Mouse (Mus musculus) heart, adult 2 months (tissue): ENCODE data around the gene Sell. TPM values are rescaled to one million over a fixed set of nuclear protein-coding genes. Genes with fewer than 3 reads are reported as not detected.

Source experiments
- DNase-seq, 2 experiments: peaks; one replicate each; pipeline ENCODE4 v3.0.0; 2021
- H3K27ac ChIP-seq: fragments of 200-600 bp; 2 replicates; pipeline ENCODE4 v1.8.1; 2022
- H3K27me3 ChIP-seq: fragments of 200-500 bp; 2 replicates; pipeline ENCODE4 v1.6.1; 2012; ENCODE audit warnings: mild to moderate bottlenecking, low read length, inconsistent platforms, mixed read lengths; ENCODE audit not compliant: control insufficient read depth, insufficient read depth
- H3K36me3 ChIP-seq: fragments of 200-500 bp; 2 replicates; pipeline ENCODE4 v1.6.1; 2012; ENCODE audit warnings: low read length, inconsistent platforms; ENCODE audit not compliant: control insufficient read depth, insufficient read depth
- H3K4me1 ChIP-seq: fragments of 200-500 bp; 2 replicates; pipeline ENCODE4 v1.6.1; 2011; ENCODE audit warnings: low read length; ENCODE audit not compliant: control insufficient read depth, insufficient read depth
- H3K4me3 ChIP-seq: fragments of 200-600 bp; 2 replicates; pipeline ENCODE4 v1.8.1; 2022
- H3K79me2 ChIP-seq: fragments of 200-500 bp; replicated peaks from 2 replicates; pipeline ENCODE4 v1.6.1; 2012; ENCODE audit warnings: mild to moderate bottlenecking, inconsistent platforms, low read length, moderate library complexity, mixed read lengths; ENCODE audit not compliant: control insufficient read depth, insufficient read depth
- H3K9ac ChIP-seq: fragments of 200-500 bp; 2 replicates; pipeline ENCODE4 v1.6.1; 2012; ENCODE audit warnings: low read depth, mild to moderate bottlenecking, control low read depth, inconsistent platforms, low read length, mixed read lengths
- CTCF ChIP-seq: fragments of 200-600 bp; IDR thresholded peaks from 2 replicates; pipeline ENCODE4 v1.8.1; 2022; ENCODE audit warnings: antibody characterized with exemption, mild to moderate bottlenecking, moderate library complexity
- EP300 ChIP-seq: fragments of 200-500 bp; IDR thresholded peaks from 2 replicates; pipeline ENCODE4 v1.6.1; 2011; ENCODE audit warnings: low read depth, low read length, control low read depth; ENCODE audit not compliant: insufficient read depth
- POLR2A ChIP-seq: fragments of 200-500 bp; IDR thresholded peaks from 2 replicates; pipeline ENCODE4 v1.6.1; 2011; ENCODE audit warnings: mild to moderate bottlenecking, low read depth, low read length, control low read depth; ENCODE audit not compliant: insufficient read depth
- WGBS: fragments of 180-500 bp; shearing (Covaris S2); methylation state at CpG from one replicate; pipeline ENCODE4 v1.1.7; 2018; 5-methylcytosine and 5-hydroxymethylcytosine counted together
- intact Hi-C: fragments of 180-260 bp; cut with DNase I; formaldehyde crosslinking; loops from one replicate; pipeline ENCODE4 v1.15.1; 2025
- polyA plus RNA-seq: library from polyadenylated mRNA; depleted of rRNA; stranded (reverse); fragments of >200 nt; gene quantifications from 2 replicates; pipeline ENCODE4 v1.2.3, GENCODE M21; 2012; rRNA removed
- total RNA-seq, 2 experiments: library from RNA; stranded (reverse); gene quantifications; 2 replicates each; pipeline ENCODE4 v1.2.3; 2021

The Sell gene
- total and polyA plus RNA-seq, 3 experiments: 1.9 to 2.7 (median 2.0) TPM

DNA sequence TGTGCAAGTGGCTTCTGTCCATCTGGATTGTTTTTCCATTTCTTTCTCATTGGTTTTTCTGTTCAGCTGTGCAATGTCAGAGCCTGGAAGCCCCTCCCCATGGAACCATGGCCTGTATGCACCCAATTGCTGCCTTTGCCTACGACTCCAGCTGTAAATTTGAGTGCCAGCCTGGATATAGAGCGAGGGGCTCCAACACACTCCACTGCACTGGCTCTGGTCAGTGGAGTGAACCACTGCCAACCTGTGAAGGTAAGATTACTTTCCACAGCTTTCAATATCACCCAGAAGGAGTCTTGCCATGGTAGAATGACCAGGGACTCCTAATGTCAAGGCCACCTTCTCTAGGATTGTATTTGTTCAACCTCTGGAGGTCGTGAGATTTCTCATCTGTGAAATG is 68.2 kb downstream of the Sell start:
- Histone ChIP-seq H3K9ac (no peak overlapping the region), H3K27ac (no peak overlapping the region), H3K4me1 (no peaks in the 10 kb centered on the region), H3K36me3 (no peaks in the 10 kb centered on the region), H3K79me2 (no peaks in the 10 kb centered on the region), H3K4me3 (no peak overlapping the region), H3K27me3 (no peaks in the 10 kb centered on the region)
- intact Hi-C loops: loop anchor here (10.0 kb wide), 1 partner anchor 295 kb away; no protein-coding TSS in a partner anchor
- TF ChIP-seq POLR2A: no peak
- no peak for TF ChIP-seq EP300
- TF ChIP-seq CTCF: no peak
- WGBS: 72% methylated on average over 3 of the region's 3 CpGs
- no peak for DNase-seq

DNA sequence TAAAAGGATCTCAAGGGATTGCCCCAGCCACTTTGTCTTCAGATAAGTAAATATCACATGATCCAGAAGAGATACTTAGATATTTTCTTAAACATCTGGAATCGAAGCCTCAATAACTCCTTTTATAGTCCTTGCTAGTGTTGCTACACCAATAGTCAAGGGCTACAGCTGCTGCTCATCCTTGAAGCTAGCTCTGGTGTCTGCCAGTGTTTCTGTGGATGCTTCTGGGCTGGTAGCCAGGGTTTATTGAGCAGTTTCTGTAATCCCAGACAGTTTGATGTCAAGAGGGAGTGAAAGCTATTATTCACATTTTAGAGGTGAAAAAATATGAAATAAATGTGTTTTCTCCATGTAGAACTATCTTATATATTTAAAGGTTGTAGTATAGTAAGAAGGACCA is 70.8 kb downstream of the Sell start:
- 57% methylated on average over 1 of the region's 1 CpGs for WGBS

More for the DNA sequence above, 70.8 kb downstream of the Sell start:
- Histone ChIP-seq H3K36me3 (no peaks in the 10 kb centered on the region), H3K79me2 (no peaks in the 10 kb centered on the region), H3K27ac (no peak overlapping the region), H3K27me3 (no peaks in the 10 kb centered on the region), H3K4me1 (no peaks in the 10 kb centered on the region; the same call in 1 of the 2 replicates), H3K4me3 (no peak overlapping the region), H3K9ac (no peak overlapping the region)
- intact Hi-C loops: loop anchor here (10.0 kb wide), 1 partner anchor 298 kb away; no protein-coding TSS in a partner anchor
- TF ChIP-seq EP300: no peak
- no peak for TF ChIP-seq POLR2A
- no peak for TF ChIP-seq CTCF
- no peak for DNase-seq

Other genes starting within 250 kb of the Sell start
- 1 to 10 TPM; 4.3 to 5.3 TPM for gene Scyl3, start 132.9 kb upstream of the Sell start, total RNA-seq
- 3.4 and 6.0 TPM in 2 replicates for gene Scyl3, start 132.9 kb upstream of the Sell start, polyA plus RNA-seq
- gene BC055324, start 67.2 kb upstream of the Sell start, total RNA-seq: under 1 TPM; 0.73 to 0.93 TPM
- 0.53 and 0.91 TPM in 2 replicates for gene BC055324, start 67.2 kb upstream of the Sell start, polyA plus RNA-seq
- gene Mettl18, start 67.1 kb upstream of the Sell start, total RNA-seq: 1 to 10 TPM; 3.7 to 4.3 TPM
- gene Mettl18, start 67.1 kb upstream of the Sell start, polyA plus RNA-seq: 1.1 and 1.6 TPM in 2 replicates
- under 1 TPM; 0.23 to 0.70 TPM for gene Sele, start 13.7 kb upstream of the Sell start, total RNA-seq
- 0.70 and 1.2 TPM in 2 replicates for gene Sele, start 13.7 kb upstream of the Sell start, polyA plus RNA-seq
- 1 to 10 TPM; 1.8 to 3.6 TPM for gene Selp, start 53.3 kb downstream of the Sell start, total RNA-seq
- 1.7 and 1.8 TPM in 2 replicates for gene Selp, start 53.3 kb downstream of the Sell start, polyA plus RNA-seq
- 1 to 10 TPM; 1.5 to 5.0 TPM for gene F5, start 89.9 kb downstream of the Sell start, total RNA-seq
- gene F5, start 89.9 kb downstream of the Sell start, polyA plus RNA-seq: 0.47 and 0.70 TPM in 2 replicates
- 1 to 10 TPM; 5.0 to 7.8 TPM for gene Slc19a2, start 187.1 kb downstream of the Sell start, total RNA-seq
- 7.6 and 14.6 TPM in 2 replicates for gene Slc19a2, start 187.1 kb downstream of the Sell start, polyA plus RNA-seq
- 1 to 10 TPM; 8.6 to 9.2 TPM for gene Ccdc181, start 213.6 kb downstream of the Sell start, total RNA-seq
- gene Ccdc181, start 213.6 kb downstream of the Sell start, polyA plus RNA-seq: 2.7 TPM in 2 replicates
- 1 to 10 TPM; 3.6 to 3.7 TPM for gene Nme7, start 242.1 kb downstream of the Sell start, total RNA-seq
- gene Nme7, start 242.1 kb downstream of the Sell start, polyA plus RNA-seq: 2.1 and 3.0 TPM in 2 replicates
- 10 to 100 TPM; 23.1 to 23.6 TPM for gene Blzf1, start 245.5 kb downstream of the Sell start, total RNA-seq
- gene Blzf1, start 245.5 kb downstream of the Sell start, polyA plus RNA-seq: 4.7 and 10.2 TPM in 2 replicates